Comparison of ENCODE assay signal across 8 mouse cellular contexts in genomic region chr6:100833355-100833754, GRCm38 (mm10). TPM values are rescaled to one million over a fixed set of nuclear protein-coding genes. Genes with fewer than 3 reads are reported as not detected.
DNase-seq lines count a peak whose midpoint lies in the region; ATAC-seq and TF ChIP-seq lines count a peak whose summit lies in the region.

Ppp4r2 (plus strand) TSS chr6:100833622.

- H3K36me3 ChIP-seq in forebrain, embryonic 10.5 days (replicated peaks), result peaks cover 39% of the 10 kb centered on the region
- H3K36me3 ChIP-seq in heart, embryonic 15.5 days, result peaks cover 32% of the 10 kb centered on the region
- H3K36me3 ChIP-seq in liver, embryonic 14.5 days (replicated peaks; ENCODE audit: control insufficient read depth, insufficient read depth, low read depth), result peaks cover 28% of the 10 kb centered on the region
- peaks cover 12% of the 10 kb centered on the region for H3K36me3 ChIP-seq in neural tube, embryonic 11.5 days (ENCODE audit: control insufficient read depth, insufficient read depth, low read length)
- H3K36me3 ChIP-seq in stomach, postnatal 0 days (ENCODE audit: control insufficient read depth, insufficient read depth, low read length), result peaks cover 10% of the 10 kb centered on the region; the same call in 1 of the 2 replicates

- peak within 1 kb of the TSS; percentile 79 for H3K9ac ChIP-seq in heart, embryonic 15.5 days
- peak within 1 kb of the TSS; percentile 69 for H3K9ac ChIP-seq in liver, embryonic 14.5 days (replicated peaks)
- peak within 1 kb of the TSS; percentile 71 for H3K9ac ChIP-seq in neural tube, embryonic 11.5 days (ENCODE audit: low read length)
- peak within 1 kb of the TSS; percentile 80 for H3K9ac ChIP-seq in stomach, postnatal 0 days (ENCODE audit: low read length)

- H3K4me3 ChIP-seq in forebrain, embryonic 10.5 days, result peak within 1 kb of the TSS; percentile 90
- H3K4me3 ChIP-seq in heart, embryonic 15.5 days, result peak within 1 kb of the TSS; percentile 76
- H3K4me3 ChIP-seq in liver, embryonic 14.5 days (ENCODE audit: insufficient read depth in 1 of 2, low read depth in 2 of 2, low read length in 2 of 2), result peak within 1 kb of the TSS; percentile 71 to 82
- peak within 1 kb of the TSS; percentile 71 for H3K4me3 ChIP-seq in neural tube, embryonic 11.5 days (ENCODE audit: low read depth, low read length)
- H3K4me3 ChIP-seq in stomach, postnatal 0 days (ENCODE audit: low read depth, low read length), result peak within 1 kb of the TSS; percentile 58

- under 1% methylated on average over 47 of the region's 50 CpGs for WGBS in forebrain, embryonic 10.5 days
- 1% methylated on average over 39 of the region's 50 CpGs for WGBS in heart, embryonic 15.5 days
- under 1% methylated on average over 41 of the region's 50 CpGs for WGBS in liver, embryonic 14.5 days (ENCODE audit: insufficient replicate concordance)
- WGBS in neural tube, embryonic 11.5 days, result under 1% methylated on average over 40 of the region's 50 CpGs
- WGBS in stomach, postnatal 0 days, result 2% methylated on average over 23 of the region's 50 CpGs

- ATAC-seq in CD4-positive, CD25-positive, alpha-beta regulatory T cell, adult 4 months, result peak; percentile 83
- peak; percentile 94 for ATAC-seq in heart, embryonic 15.5 days (replicated peaks; ENCODE audit: insufficient number of reproducible peaks, insufficient read depth, low FRiP score, low read depth)
- peak; percentile 98 for ATAC-seq in liver, embryonic 14.5 days (ENCODE audit: insufficient read depth)
- ATAC-seq in neural tube, embryonic 11.5 days (ENCODE audit: insufficient read depth, low FRiP score, low TSS enrichment), result peak; percentile 90
- ATAC-seq in stomach, postnatal 0 days (ENCODE audit: low FRiP score, low TSS enrichment), result peak; percentile 96

- H3K4me1 ChIP-seq in forebrain, embryonic 10.5 days, result peaks cover 27% of the 10 kb centered on the region
- peaks cover 23% of the 10 kb centered on the region for H3K4me1 ChIP-seq in heart, embryonic 15.5 days (replicated peaks)
- H3K4me1 ChIP-seq in liver, embryonic 14.5 days (replicated peaks; ENCODE audit: control insufficient read depth in 2 of 2, insufficient read depth in 2 of 2, low read length in 1 of 2), result peaks cover 4 to 8% of the 10 kb centered on the region in 2 experiments
- peaks cover 5% of the 10 kb centered on the region for H3K4me1 ChIP-seq in neural tube, embryonic 11.5 days (ENCODE audit: control insufficient read depth, insufficient read depth, low read length)
- no peaks in the 10 kb centered on the region for H3K4me1 ChIP-seq in stomach, postnatal 0 days (replicated peaks; ENCODE audit: control insufficient read depth, insufficient read depth)

- no peak for TF ChIP-seq CTCF in liver, embryonic 14.5 days (IDR thresholded peaks at IDR 0.05; ENCODE audit: low read depth)
- no peak for TF ChIP-seq CTCF in stomach, postnatal 0 days (IDR thresholded peaks at IDR 0.05; ENCODE audit: low read depth)

- H3K9me3 ChIP-seq in forebrain, embryonic 10.5 days, result no peaks in the 10 kb centered on the region
- no peaks in the 10 kb centered on the region for H3K9me3 ChIP-seq in heart, embryonic 15.5 days (replicated peaks)
- H3K9me3 ChIP-seq in liver, embryonic 14.5 days (ENCODE audit: control insufficient read depth, low read length), result no peaks in the 10 kb centered on the region
- H3K9me3 ChIP-seq in neural tube, embryonic 11.5 days (ENCODE audit: control insufficient read depth, low read length), result no peaks in the 10 kb centered on the region
- H3K9me3 ChIP-seq in stomach, postnatal 0 days (ENCODE audit: control insufficient read depth, low read length), result no peaks in the 10 kb centered on the region

- peak within 1 kb of the TSS; percentile 98 for H3K27ac ChIP-seq in forebrain, embryonic 10.5 days
- H3K27ac ChIP-seq in heart, embryonic 15.5 days, result peak within 1 kb of the TSS; percentile 88
- H3K27ac ChIP-seq in liver, embryonic 14.5 days, result no peak within 1 kb of the TSS
- peak within 1 kb of the TSS; percentile 71 for H3K27ac ChIP-seq in neural tube, embryonic 11.5 days (ENCODE audit: low read depth, low read length)
- peak within 1 kb of the TSS; percentile 89 for H3K27ac ChIP-seq in stomach, postnatal 0 days (replicated peaks)

- no peaks in the 10 kb centered on the region for H3K27me3 ChIP-seq in forebrain, embryonic 10.5 days (ENCODE audit: poor library complexity, severe bottlenecking)
- no peaks in the 10 kb centered on the region for H3K27me3 ChIP-seq in heart, embryonic 15.5 days
- no peaks in the 10 kb centered on the region for H3K27me3 ChIP-seq in liver, embryonic 14.5 days (ENCODE audit: control insufficient read depth, insufficient read depth, low read length)
- H3K27me3 ChIP-seq in neural tube, embryonic 11.5 days (ENCODE audit: control insufficient read depth, insufficient read depth, low read length), result no peaks in the 10 kb centered on the region
- H3K27me3 ChIP-seq in stomach, postnatal 0 days (ENCODE audit: control insufficient read depth, insufficient read depth, low read length), result no peaks in the 10 kb centered on the region

- no peak for TF ChIP-seq EP300 in liver, embryonic 14.5 days (IDR thresholded peaks at IDR 0.05; ENCODE audit: low read depth)
- no peak for TF ChIP-seq EP300 in stomach, postnatal 0 days (optimal IDR thresholded peaks at IDR 0.05)

- DNase-seq in c-Kit-negative CD71-positive TER-119-positive erythroid progenitor cells, embryonic 14.5 days (ENCODE audit: low read depth, low spot score), result peak; percentile 86
- peak; percentile 86 for DNase-seq in forebrain, embryonic 10.5 days (ENCODE audit: extremely low spot score, low spot score)
- DNase-seq in kidney, postnatal 25 days, result peak; percentile 94 to 97
- peak; percentile 79 to 82 (median 81) for DNase-seq in liver, embryonic 14.5 days (ENCODE audit: low read depth in 3 of 3, low spot score in 3 of 3)
- peak; percentile 96 for DNase-seq in neural tube, embryonic 11.5 days (ENCODE audit: low spot score)
- DNase-seq in stomach, postnatal 0 days (ENCODE audit: low spot score), result peak; percentile 92

- H3K4me2 ChIP-seq in heart, embryonic 15.5 days, result peak within 1 kb of the TSS; percentile 67
- H3K4me2 ChIP-seq in liver, embryonic 14.5 days (ENCODE audit: low read depth), result peak within 1 kb of the TSS; percentile 67
- H3K4me2 ChIP-seq in neural tube, embryonic 11.5 days (ENCODE audit: low read depth), result peak within 1 kb of the TSS; percentile 49
- peak within 1 kb of the TSS; percentile 45 for H3K4me2 ChIP-seq in stomach, postnatal 0 days (replicated peaks; ENCODE audit: low read depth)

RNA-seq across cellular contexts. Expression of gene Ppp4r2, which starts in this region (rescaled TPM):
- polyA plus RNA-seq in CD4-positive, CD25-positive, alpha-beta regulatory T cell, adult 4 months (2017; shearing (Covaris generic)), result 10 to 100 TPM; 23.9 to 41.8 TPM
- polyA plus RNA-seq in forebrain, embryonic 10.5 days (2016; fragmentation: Nextera tagmentation; extraction: Ambion mirVana), result 24.4 and 24.7 TPM in 2 replicates
- 12.0 and 13.5 TPM in 2 replicates for polyA plus RNA-seq in heart, embryonic 15.5 days (2015; fragmentation: Nextera tagmentation; extraction: Ambion mirVana)
- 7.6 and 13.6 TPM in 2 replicates for polyA plus RNA-seq in liver, embryonic 14.5 days (2012; rRNA removed)
- 10.6 and 12.3 TPM in 2 replicates for polyA plus RNA-seq in liver, embryonic 14.5 days (2014; fragmentation: Nextera tagmentation; extraction: Ambion mirVana)
- polyA plus RNA-seq in neural tube, embryonic 11.5 days (2014; fragmentation: Nextera tagmentation; extraction: Ambion mirVana), result 35.1 and 36.7 TPM in 2 replicates
- 8.3 and 8.7 TPM in 2 replicates for polyA plus RNA-seq in stomach, postnatal 0 days (2015; fragmentation: Nextera tagmentation; extraction: Ambion mirVana)
